Mouse (Mus musculus) liver, postnatal 0 days (tissue): Measurements from ENCODE around the gene Atic.

ENCODE experiments used
- CTCF ChIP-seq: sonication (generic); IDR thresholded peaks from 2 replicates; pipeline ENCODE4 v1.5.1; 2016; ENCODE audit warnings: antibody characterized with exemption, low read depth
- EP300 ChIP-seq: IDR thresholded peaks from 2 replicates; pipeline ENCODE4 v1.6.1; 2016; ENCODE audit warnings: antibody characterized with exemption, low read depth, mild to moderate bottlenecking

DNA sequence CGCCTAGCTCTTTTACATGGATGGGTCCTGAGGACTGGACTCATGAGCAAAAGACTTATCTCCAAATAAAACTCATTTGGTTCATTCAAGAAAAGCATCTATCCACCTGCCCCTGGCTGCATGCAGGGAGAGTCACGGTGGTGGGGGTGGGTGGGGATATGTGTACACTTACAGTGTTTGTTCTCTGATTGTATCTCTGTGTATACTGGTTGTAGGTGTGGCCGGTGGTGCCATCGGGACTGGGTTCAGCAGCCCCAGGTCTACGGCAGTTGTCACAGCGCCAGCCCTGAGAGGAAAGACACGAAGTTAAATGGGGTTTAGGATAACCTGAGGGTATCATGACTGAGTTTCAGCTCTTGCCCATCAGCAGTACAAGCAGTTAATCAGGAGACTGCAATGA is 29.7 kb downstream of the Atic start:
- no peak for TF ChIP-seq EP300
- no peak for TF ChIP-seq CTCF
